Mouse (Mus musculus) limb, embryonic 14.5 days (tissue): Measurements from ENCODE around the gene Calm3. TPM values are rescaled to one million over a fixed set of nuclear protein-coding genes. Genes with fewer than 3 reads are reported as not detected.

ENCODE experiments used
- ATAC-seq: fragments of 200-750 bp; cut with Nextera tagmentation; 2 replicates; pipeline ENCODE4 v1.8.0; 2017; ENCODE audit warnings: low read depth, moderate number of reproducible peaks, moderate TSS enrichment; ENCODE audit not compliant: low FRiP score
- DNase-seq: peaks from one replicate; pipeline ENCODE4 v3.0.0-alpha.2; 2015; ENCODE audit warnings: low spot score
- H3K27ac ChIP-seq: fragments of 300-500 bp; sonication (generic); replicated peaks from 2 replicates; pipeline ENCODE4 v1.5.1; 2014; ENCODE audit warnings: low read depth, mild to moderate bottlenecking, low read length, moderate library complexity, mixed read lengths
- H3K27me3 ChIP-seq: fragments of 300-500 bp; sonication (generic); 2 replicates; pipeline ENCODE4 v1.6.1; 2014; ENCODE audit warnings: low read length, mixed read lengths; ENCODE audit not compliant: control insufficient read depth, insufficient read depth
- H3K36me3 ChIP-seq: fragments of 300-500 bp; sonication (generic); 2 replicates; pipeline ENCODE4 v1.6.1; 2014; ENCODE audit warnings: mild to moderate bottlenecking, low read length, moderate library complexity, mixed read lengths; ENCODE audit not compliant: control insufficient read depth, insufficient read depth
- H3K4me1 ChIP-seq: fragments of 300-500 bp; sonication (generic); 2 replicates; pipeline ENCODE4 v1.6.1; 2014; ENCODE audit warnings: antibody characterized with exemption, low read length, mixed read lengths; ENCODE audit not compliant: control insufficient read depth, insufficient read depth
- H3K4me2 ChIP-seq: fragments of 300-500 bp; sonication (generic); replicated peaks from 2 replicates; pipeline ENCODE4 v1.6.1; 2014; ENCODE audit warnings: low read depth, mild to moderate bottlenecking, low read length, moderate library complexity; ENCODE audit not compliant: severe bottlenecking
- H3K4me3 ChIP-seq: fragments of 300-500 bp; sonication (generic); replicated peaks from 2 replicates; pipeline ENCODE4 v1.5.1; 2014; ENCODE audit warnings: low read length
- H3K9ac ChIP-seq: fragments of 300-500 bp; sonication (generic); 2 replicates; pipeline ENCODE4 v1.6.1; 2014; ENCODE audit warnings: mild to moderate bottlenecking, low read depth, low read length, moderate library complexity; ENCODE audit not compliant: severe bottlenecking
- H3K9me3 ChIP-seq: fragments of 300-500 bp; sonication (generic); 2 replicates; pipeline ENCODE4 v1.6.1; 2016; ENCODE audit warnings: low read length; ENCODE audit not compliant: control insufficient read depth
- POLR2A ChIP-seq: fragments of 200-500 bp; IDR thresholded peaks from 2 replicates; pipeline ENCODE4 v1.8.0; 2012; ENCODE audit warnings: inconsistent platforms, mild to moderate bottlenecking, moderate library complexity, borderline replicate concordance; ENCODE audit not compliant: insufficient read depth, insufficient read length; ENCODE audit errors: extremely low read depth
- WGBS: fragments of 180-500 bp; shearing (Covaris S2); extraction: QIAGEN DNeasy Blood & Tissue Kit; methylation state at CpG from one replicate; pipeline ENCODE4 v1.1.7; 2014; 5-methylcytosine and 5-hydroxymethylcytosine counted together
- polyA plus RNA-seq, 2 experiments: library from polyadenylated mRNA; depleted of rRNA in 1 of 2; stranded (reverse) in 1 of 2; unstranded in 1 of 2; fragments of >200 nt; fragmentation: Nextera tagmentation in 1 of 2; extraction: Ambion mirVana in 1 of 2; gene quantifications; 2 replicates each; pipeline versions ENCODE4 v1.2.1 to v1.2.3; 2012 to 2014

The Calm3 gene
- polyA plus RNA-seq, 2 experiments = 156 to 281 TPM

DNA sequence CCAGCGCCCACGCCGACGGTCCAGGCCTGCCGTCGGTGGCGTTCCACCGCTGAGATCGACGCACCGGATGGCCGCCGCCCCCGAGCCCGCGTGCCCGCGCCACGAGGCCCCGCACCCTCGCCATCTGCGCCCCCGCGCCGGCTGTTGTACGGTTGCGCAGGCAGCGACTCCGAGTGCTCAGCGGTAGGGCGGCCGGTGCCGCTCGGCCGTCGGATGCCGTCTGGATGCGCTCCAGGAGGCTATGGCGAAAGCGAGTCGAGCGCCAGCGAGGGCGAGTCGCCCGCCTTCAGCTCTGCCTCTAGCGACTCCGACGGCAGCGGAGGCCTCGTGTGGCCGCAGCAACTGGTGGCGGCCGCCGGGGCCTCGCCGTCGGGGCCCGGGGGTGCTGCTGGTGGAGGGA is 38.0 kb downstream of the Calm3 start:
- 0 out of 2 replicates have a peak, but pooled peaks cover 4% of the 10 kb centered on the region for H3K4me1 ChIP-seq
- no peak overlapping the region for H3K27ac ChIP-seq
- ATAC-seq (no peak), DNase-seq (no peak)
- TF ChIP-seq POLR2A = no peak
- H3K9ac ChIP-seq = no peak overlapping the region
- no peak overlapping the region for H3K4me2 ChIP-seq
- peaks cover 9% of the 10 kb centered on the region for H3K9me3 ChIP-seq
- peaks cover 71% of the 10 kb centered on the region for H3K36me3 ChIP-seq
- H3K4me3 ChIP-seq = peak overlapping the region; percentile 21
- 55% methylated on average over 49 of the region's 59 CpGs for WGBS
- H3K27me3 ChIP-seq = no peaks in the 10 kb centered on the region

DNA sequence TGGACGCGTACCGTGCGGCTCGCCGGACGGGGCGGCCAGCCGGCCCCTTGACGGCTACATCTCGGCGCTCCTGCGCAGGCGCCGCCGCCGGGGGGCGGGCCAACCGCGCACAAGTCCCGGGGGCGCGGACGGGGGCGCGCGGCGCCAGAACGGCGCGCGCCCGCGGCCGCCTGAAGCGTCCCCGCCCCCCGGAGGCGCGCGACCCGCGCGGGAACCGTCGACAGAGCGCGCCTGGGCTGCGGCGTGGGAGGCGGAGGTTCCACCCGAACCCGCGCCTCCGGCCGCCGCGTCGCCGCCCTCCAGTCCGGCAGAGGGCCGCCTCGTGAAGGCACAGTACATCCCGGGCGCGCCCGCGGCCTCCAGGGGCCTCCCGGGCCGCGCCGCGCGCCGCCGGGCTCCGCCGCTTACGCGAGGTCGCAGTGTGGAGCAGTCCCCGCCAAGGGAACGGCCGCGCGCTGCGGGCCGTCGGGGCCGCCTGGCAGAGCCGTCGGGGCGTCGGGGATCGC is 38.6 kb downstream of the Calm3 start:
- Histone ChIP-seq H3K9me3 (peaks cover 9% of the 10 kb centered on the region), H3K27me3 (no peaks in the 10 kb centered on the region), H3K4me1 (peaks cover 3% of the 10 kb centered on the region; the same call in 1 of the 2 replicates), H3K36me3 (peaks cover 73% of the 10 kb centered on the region), H3K4me3 (peak overlapping the region; percentile 21), H3K27ac (no peak overlapping the region), H3K9ac (no peak overlapping the region), H3K4me2 (peak overlapping the region; percentile 28; the same call in 1 of the 2 replicates)
- no peak for DNase-seq
- no peak for ATAC-seq
- 33% methylated on average over 29 of the region's 95 CpGs for WGBS
- no peak for TF ChIP-seq POLR2A

GRCm38 (mm10) chr7:16884334-16884733 is 39.6 kb downstream of the Calm3 start:
- H3K36me3 ChIP-seq = peaks cover 75% of the 10 kb centered on the region
- H3K4me3 ChIP-seq = no peak overlapping the region
- no peak for ATAC-seq
- H3K27ac ChIP-seq = no peak overlapping the region
- no peak for DNase-seq
- 72% methylated on average over 4 of the region's 4 CpGs for WGBS
- no peak for TF ChIP-seq POLR2A
- H3K9me3 ChIP-seq = peaks cover 9% of the 10 kb centered on the region
- peaks cover 7% of the 10 kb centered on the region; the same call in 1 of the 2 replicates for H3K4me1 ChIP-seq
- H3K27me3 ChIP-seq = no peaks in the 10 kb centered on the region
- H3K4me2 ChIP-seq = no peak overlapping the region
- no peak overlapping the region for H3K9ac ChIP-seq

DNA sequence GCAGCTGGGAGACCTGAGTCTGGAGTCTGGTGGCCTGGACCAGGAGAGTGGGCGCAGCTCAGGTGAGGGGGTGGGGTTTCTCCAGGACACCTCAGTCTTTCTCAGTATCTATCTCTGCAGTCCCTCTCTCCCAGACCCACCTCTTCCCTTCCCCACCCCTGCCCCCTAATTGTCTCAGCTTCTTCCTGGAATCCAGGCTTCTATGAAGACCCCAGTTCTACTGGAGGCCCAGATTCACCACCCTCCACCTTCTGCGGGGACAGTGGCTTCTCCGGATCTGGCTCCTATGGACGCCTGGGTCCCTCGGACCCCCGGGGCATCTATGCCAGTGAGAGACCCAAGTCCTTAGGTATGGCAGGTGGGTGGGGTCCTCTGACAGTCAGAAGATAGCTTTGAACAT is 40.8 kb downstream of the Calm3 start:
- 90% methylated on average over 6 of the region's 6 CpGs for WGBS
- peaks cover 9% of the 10 kb centered on the region for H3K9me3 ChIP-seq
- H3K27me3 ChIP-seq = no peaks in the 10 kb centered on the region
- H3K4me2 ChIP-seq = no peak overlapping the region
- DNase-seq (no peak), ATAC-seq (no peak)
- TF ChIP-seq POLR2A = no peak
- no peak overlapping the region for H3K27ac ChIP-seq
- no peak overlapping the region for H3K9ac ChIP-seq
- peaks cover 7% of the 10 kb centered on the region; the same call in 1 of the 2 replicates for H3K4me1 ChIP-seq
- peaks cover 79% of the 10 kb centered on the region for H3K36me3 ChIP-seq
- no peak overlapping the region for H3K4me3 ChIP-seq

DNA sequence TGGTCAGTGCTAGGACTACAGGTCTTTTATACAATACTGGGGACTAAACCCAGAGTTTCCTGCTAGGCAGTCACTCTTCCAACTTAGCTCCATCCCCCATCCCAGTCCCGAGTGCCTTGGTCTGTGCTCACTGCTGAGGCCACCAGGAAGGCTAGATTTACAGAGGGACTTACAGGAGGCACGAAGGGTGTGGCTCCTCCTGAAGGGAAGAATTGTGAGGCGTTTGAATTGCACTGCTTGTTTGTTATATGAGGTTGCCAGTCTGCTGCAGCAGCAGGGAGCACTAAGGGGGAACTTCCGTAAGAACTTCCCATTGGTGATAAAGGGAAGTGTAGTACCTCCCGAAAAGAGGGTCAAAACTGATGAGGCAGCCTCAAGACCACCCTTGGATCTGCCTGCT is 43.3 kb downstream of the Calm3 start:
- Histone ChIP-seq H3K27me3 (no peaks in the 10 kb centered on the region), H3K4me2 (peak overlapping the region; percentile 26; the same call in 1 of the 2 replicates), H3K9ac (no peak overlapping the region), H3K9me3 (peaks cover 3% of the 10 kb centered on the region), H3K4me3 (no peak overlapping the region), H3K27ac (peak overlapping the region; percentile 33), H3K4me1 (peaks cover 14% of the 10 kb centered on the region; the same call in 1 of the 2 replicates), H3K36me3 (peaks cover 56% of the 10 kb centered on the region)
- ATAC-seq (no peak), DNase-seq (no peak)
- no peak for TF ChIP-seq POLR2A
- WGBS = 26% methylated on average over 5 of the region's 5 CpGs
